Mouse (Mus musculus): ENCODE results near the gene Npcd.

Gene Npcd

DNA sequence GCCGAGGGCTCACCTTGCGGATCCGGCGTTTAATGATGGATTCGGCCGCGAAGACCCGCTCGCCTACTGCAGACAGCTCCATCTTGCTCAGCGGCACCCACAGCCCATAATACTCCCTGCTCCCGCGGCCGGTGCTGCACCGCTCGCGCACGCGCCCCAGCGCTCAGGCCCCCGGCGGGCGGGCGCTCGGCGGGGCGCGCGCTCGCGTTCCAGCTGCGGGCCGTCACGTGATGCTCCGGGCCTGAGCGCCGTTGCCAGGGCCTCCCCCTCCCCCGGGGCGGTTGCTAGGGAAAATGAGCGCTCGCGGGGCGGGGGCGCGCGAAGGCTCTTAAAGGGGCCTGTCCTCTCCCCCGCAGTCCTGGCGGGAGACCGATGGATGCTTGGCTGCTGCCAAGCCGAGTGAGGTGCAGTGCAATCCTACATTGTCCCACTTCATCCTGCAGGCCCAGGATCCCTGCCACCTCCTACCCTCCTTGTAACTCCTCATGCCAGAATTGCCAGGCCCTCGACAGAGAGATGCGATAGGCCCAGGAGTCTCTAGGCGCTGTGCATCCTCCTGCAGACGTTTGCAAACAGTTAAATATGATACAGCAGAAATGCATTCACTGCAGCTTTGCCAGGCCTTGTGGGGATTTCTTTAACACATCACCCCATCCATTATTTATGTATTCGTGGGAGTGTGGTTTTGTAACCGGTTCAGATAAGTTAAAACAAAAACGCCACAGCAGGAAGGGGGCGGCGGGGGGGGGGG, at the start of gene Npcd, which contains the start of gene Cbx6:
TSS of gene Npcd (minus strand) at position 108 of the 751 bp plus-strand sequence.
TSS of gene Cbx6 (minus strand) at position 559 of the 751 bp plus-strand sequence.
- DNase-seq = peak; percentile 98

DNA sequence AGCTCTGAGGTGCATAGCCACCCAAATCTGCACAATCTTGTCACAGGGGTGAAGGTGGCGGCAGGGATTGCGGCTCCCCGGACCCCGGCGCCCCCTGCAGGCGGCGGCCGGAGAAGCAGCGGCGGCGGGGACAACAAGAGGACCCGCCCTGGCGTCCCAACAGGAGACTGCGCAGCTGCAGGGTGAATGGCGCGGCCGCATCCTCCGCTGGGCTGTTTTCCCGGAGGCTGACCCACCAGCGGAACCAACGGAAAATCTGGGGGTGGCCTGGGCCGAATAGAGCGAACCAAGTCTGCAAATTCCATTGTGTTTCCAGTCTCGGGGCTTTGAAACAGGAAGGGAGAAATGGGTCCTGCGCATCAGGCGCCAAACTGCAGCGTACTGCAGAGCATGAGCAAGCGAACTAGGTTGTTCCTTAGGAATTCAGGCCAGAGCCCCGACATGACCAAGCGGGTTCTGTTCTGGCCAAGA, 49.4 kb upstream of the Npcd start:
- peak; percentile 92 to 93 for DNase-seq

DNA sequence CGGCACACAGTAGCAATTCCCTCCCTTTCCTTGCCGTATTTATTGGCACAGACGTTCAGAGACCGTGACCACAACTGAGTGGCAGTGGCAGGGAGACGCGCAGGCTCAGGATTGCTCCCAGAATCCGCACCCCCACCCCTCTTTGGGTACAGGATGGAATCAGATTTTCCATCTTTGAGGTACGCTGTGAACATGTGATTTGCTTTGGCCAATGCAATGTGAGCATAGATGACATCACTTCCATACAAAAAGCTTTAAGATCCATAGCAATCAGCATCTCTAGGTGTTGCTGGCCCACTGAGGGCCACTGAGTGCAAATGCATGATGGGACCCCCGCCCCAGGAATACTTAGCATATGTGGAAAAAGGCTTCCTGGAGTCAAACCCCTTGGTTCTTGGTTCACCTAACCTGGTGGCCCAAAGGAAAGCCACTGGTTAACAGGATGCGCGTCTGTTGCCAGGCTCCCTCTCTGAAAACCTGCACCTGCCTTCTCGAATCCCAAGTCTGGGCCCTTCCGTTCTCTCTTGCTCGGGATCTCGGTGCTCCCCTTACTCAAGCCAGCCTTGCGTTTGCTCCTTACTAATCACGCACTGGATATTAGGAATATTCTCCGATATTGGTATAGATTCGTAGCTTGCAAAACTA, 48.7 kb upstream of the Npcd start:
- peak in 1 of 2 experiments; percentile 38 for DNase-seq

DNA sequence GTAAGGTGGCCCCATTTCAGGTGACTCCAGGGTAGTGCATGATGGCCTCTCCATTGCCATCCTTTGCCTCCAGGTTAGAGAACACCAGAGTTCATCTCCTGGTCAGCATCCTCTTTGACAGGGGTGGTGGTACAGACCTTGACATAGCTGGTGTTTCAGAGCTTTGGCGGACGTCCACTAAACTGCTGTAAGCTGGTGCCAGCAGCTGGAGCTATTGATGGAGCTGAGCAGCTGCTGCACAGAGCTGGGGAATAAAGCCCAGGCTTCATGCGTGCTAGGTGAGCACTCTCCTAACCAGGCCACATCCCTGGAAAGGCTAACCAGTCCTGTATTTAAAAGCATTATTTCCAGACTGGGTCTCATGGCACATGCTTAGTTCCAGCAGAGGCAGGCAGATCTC, 46.4 kb upstream of the Npcd start:
- no peak for DNase-seq

DNA sequence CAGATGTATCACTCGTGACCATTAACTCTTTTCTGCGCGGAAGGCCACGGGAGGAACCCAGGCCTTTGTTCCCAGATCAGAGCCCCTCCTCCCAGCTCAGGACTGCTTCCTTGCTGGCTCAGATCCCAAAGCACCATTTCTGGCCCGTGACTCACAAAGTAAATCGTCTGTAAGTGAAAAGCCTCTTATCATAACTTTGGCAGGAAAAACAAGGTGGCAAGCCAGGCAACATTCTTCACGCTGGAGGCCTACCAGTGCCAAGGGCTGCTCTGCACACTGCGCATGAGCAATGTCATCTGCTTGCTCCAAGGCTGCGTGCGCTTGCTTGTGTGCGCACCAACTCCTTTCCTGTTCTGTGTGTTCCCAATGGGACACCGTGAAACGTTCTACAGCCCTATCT, 45.3 kb upstream of the Npcd start:
- peak; percentile 84 to 90 for DNase-seq

DNA sequence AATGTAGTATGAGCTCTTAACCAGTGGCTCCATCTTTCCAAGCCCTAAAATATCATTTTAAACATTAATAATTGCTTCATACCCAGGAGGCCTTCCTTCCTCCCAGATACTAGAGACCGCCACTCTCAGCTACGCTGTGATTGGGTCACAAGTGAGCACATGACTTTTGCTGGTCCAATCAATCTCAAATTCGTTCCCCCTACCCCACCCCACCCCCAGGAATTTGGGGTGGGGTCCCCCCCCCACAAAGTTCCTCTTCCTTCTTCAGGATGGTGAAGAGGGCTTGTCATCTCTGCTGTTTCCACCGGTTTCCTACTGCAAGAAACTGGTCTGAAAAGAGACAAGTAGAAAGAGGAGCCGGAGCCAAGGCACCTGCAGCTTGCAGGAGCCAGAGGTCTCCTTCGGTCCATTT, 44.7 kb upstream of the Npcd start:
- peak; percentile 30 to 71 for DNase-seq

DNA sequence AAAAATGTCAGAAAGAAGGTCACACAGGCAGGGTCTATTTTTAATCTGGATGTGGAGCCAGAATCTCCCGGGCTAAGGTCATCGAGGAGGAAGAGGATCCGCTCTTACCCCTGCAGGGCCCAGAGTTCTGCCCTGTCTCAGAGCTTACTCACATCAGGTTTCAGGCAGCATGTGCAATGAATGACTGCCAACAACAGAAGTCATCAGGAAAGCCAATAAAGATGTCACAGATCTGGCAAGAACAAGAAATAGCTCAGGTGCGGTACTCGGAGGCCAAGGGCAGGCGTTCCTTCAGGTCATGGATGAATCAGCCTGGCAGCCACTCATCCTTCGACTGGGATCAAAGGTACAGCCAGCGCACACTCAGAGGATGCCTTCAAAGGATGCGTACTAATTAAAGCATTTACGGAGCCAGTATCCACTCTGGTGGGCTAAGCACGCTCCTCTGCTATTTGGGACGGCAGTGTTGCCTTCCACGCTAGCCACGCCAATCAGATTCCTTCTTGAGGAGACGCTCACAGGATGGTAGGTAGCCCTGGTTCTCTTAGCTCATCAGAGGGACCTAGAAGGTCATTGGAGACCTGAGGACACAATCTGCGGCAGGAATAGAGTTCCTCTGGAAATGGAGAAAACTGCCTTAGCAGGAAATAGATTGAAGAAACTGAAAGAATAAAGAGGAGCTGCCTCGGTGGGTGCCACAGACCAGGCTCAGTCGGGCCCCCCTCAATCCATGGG, 41.4 kb upstream of the Npcd start:
- no peak for DNase-seq

DNA sequence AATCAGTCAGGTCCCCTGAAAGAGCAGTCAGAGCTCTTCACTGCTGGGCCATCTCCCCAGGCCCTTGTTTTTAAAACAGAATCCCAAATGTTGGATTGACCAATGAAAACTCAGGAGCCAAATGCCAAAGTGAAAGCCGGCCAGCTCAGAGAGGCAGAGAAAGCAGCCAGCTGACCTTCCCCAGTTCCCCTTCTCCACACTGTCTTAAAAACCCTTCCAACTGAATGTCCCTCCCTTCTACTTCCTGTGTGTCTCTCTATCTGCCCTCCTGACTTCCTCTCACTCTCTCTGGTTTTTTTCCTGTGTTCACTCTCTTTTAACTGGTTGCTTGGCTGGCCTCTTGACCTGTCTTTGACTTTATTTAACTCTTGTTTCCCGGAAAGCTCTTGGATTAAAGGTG, 40.0 kb upstream of the Npcd start:
- DNase-seq = no peak

DNA sequence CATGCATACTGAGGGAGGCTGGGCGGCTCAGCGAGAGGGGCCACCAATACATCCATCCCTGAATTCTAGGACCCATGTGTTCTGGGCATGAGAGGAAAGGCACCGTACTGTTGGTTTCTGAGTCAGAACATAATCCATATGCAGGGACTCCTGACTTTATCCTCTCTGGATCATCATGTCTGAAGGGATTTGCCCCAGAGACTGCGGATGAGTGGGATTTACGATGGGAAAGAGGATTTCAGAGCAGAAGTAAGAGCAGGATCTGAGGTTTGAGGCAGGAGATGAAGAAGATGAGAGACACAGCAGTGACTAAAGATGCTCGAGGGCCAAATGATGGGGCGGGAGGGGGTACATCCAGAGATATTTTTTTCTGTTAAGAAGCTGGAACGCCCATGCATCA, 39.5 kb upstream of the Npcd start:
- DNase-seq = no peak

DNA sequence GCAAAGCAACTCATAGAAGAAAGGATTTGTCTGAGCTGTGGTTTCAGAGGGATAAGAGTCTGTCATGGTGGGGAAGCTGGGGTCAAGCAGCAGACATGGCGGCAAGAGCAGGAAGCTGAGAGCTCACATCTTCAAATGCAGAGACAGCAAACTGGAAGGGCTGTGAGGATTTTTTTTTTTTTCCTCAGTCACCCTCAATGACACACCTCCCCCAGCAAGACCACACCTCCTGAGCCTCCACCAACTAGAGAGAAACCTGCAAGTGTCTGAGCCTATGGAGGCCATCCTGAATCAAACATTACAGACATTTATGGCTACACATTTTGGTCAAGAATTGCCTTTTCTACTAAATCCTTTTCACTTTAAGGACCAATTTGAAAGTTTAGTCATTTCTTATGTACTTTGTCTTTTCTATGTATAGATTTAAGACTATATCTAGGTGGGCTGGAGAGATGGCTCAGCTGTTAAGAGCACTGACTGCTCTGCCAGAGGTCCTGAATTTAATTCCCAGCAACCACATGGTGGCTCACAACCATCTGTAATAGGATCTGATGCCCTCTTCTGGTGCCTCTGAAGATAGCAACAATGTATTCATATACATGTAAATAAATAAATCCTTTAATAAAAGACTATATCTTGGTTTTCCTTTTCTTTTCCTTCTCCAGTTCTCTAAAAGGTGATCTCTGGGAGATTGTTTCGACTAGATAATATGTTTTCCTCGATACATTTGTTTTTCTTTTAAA, 33.4 kb upstream of the Npcd start:
- DNase-seq = no peak

DNA sequence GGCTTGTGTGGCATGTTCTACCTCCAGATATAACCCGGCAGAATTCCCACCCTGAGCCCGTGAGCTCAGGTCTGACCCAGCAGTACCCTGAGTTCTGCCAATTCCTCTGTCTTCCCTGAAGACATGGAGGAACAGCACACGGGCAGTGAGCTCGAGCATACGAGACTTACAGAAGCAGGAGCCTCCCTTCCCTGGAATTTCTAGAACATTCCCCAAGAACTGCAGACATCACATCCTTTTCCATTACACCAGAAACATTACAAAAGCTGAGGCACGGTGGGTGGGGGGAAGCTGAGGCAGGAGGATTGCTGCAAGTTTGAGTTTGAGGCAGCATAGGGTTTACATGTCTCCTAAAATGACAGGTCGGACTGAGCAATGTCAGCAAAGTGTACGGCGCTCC, 25.8 kb upstream of the Npcd start:
- DNase-seq = no peak

DNA sequence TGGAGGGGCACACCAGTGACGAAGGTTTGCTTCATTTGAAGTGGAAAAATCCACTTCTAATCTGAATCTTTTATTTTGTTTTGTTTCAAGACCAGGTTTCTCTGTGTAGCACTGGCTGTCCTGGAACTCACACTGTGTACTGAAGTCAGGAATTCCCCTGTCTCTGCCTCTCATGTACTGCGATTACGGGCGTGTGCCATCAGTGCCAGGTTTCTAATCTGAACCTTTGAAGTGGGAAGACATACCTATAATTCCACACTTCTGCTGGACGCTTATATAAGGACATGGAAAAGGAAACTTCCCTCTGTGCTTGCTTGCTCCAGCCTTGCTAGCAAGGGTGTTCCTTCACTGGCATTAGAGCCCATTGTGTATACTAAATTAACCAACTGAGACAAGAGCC, 24.9 kb upstream of the Npcd start:
- no peak for DNase-seq

DNA sequence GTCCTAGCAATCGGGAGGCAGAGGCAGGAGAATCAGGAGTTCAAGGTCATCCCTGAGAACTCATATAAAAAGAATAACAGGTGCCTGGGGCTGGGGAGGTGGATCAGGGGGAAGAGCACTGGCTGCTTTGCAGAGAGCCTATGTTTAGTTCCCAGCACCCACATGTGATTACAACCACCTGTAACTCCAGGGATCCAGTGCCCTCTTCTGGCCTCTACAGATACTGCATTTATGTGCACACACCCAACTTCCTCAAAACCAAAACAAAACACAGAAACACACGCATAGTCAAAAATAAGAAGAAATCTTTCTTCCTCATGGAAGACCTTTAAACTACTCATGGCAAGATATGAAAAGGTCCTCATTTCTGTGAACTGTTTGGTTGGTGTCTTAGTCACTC, 16.1 kb upstream of the Npcd start:
- DNase-seq = no peak

DNA sequence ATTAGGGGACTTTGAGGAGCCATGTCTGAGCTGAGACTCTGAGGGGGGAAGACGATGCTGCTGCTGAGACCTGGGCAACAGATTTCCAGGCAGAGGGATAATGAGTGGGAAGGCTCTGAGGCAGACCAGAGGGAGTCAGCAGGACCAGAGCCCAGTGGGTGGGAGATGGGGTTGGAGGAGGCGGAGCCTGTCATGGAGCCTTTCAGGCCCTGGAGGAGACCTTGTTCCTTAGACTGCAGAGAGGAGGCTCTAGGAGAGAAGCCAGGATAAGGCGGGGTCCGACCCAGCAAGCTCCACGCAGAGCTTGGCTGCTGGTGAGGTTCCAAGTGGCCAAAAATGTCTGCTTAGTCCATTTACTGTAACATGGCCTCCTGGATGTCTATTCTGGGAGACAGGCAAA, 13.1 kb upstream of the Npcd start:
- DNase-seq = no peak

DNA sequence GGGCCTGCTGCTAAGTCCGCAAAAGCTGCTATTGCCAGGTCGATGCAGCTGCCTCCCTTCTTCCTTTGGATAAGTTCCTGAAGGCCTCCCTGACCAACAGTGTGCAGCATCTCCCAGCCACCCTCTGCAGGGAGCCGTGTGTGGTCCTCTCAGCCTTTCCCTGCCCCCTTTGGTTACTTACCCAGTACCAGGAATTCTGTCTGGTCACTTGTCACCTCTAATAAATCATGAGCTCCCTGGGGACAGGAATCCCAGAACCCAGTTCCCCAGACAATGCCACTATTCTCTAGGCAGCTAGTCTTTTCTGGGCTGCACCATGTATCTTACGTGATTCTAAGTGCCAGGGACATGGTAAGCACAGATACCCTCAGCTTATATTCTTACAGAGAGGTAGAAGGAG, 11.9 kb upstream of the Npcd start:
- no peak for DNase-seq

DNA sequence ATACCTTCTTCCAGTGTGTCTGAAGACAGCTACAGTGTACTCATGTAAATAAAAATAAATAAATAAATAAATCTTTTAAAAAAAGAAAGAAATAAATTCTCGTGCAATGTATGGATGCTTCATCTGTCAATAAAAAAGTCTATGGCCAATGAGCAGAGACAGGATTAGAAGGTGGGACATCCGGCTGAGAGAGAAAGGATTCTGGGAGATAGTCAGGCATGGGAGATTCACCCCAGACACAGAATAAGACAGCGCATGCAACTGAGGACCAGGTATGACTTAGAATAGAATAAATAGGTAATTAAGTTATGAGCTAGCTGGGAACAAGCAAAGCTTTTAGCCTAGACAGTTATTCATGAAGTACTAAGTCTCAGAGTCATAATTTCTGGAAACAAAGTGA, 8.9 kb upstream of the Npcd start:
- no peak for DNase-seq

DNA sequence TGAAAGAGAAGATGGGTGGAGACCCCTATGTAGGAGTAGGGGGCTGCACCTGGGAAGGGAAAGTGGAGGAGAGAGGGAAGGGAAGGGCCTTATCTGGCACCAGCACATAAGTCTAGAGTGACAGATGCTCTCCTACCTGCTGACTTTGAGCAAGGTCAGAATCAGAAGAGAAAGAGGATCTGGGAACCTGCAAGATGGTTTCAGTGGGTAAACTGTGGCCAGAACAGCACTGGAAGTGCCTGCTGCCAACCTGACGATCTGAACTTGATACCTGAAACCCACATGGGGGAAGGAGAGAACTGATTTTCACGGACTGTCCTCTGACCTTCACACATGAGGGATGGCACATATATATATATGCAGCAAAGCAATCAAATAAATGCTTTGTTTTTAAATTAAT, 6.2 kb upstream of the Npcd start:
- DNase-seq = no peak

DNA sequence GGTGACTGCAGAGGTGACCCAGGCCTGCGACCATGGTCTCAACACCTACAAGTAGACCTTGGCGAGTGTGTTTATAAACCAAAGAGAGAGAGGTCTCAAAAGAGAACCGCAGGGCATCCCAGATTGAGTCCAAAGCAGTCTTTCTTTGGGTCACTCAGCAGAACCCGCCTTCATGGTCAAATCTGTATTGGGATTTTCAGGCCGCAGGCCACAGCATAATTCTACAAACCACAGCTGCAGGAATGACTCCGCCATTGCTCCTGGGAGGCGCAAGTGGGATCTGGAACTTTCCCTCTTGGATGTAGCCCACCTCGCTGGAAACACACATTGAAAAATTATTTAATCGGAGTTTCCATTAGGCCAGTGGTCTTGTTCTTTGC, 834 bp upstream of the Npcd start:
- no peak for DNase-seq

DNA sequence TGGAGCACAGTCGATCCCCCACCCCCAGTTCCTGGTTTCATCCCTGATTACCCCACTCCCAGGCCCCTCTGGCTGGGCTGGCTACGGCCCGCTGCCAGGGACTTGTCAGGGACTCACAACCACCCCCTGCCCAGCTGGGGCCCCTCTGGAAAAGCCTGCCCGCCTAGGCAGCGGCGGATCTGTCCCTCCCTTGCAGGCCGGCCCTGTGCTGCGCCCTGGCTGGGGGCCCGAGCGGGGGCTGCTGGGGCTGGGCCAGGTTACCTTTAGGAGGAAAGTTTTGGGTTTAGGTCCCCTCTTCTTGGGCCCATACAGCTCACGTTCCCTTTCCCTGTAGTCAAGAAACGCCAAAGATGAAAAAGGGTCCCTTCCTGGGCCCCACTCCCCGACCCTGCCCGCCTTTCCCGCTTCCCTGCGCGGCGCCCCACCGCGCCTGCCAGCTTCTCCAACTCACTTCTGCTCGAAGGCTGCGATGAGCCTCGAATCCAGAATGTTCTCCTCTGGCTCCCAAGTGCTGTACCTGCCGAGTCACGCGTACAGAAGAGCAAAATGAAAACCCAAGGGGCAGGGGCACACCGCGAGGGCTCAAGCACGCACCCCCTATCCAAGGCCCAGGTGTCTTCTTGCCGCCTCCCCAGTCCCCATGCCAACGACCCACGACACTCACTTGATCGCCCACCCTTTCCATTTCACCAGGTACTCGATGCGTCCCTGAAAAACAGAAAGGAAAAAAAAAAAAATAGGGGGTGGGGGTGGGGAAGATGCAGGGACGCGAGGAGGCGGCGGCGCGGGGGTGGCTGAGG, 586 bp downstream of the Npcd start:
- peak in 1 of 2 experiments; percentile 45 for DNase-seq

DNA sequence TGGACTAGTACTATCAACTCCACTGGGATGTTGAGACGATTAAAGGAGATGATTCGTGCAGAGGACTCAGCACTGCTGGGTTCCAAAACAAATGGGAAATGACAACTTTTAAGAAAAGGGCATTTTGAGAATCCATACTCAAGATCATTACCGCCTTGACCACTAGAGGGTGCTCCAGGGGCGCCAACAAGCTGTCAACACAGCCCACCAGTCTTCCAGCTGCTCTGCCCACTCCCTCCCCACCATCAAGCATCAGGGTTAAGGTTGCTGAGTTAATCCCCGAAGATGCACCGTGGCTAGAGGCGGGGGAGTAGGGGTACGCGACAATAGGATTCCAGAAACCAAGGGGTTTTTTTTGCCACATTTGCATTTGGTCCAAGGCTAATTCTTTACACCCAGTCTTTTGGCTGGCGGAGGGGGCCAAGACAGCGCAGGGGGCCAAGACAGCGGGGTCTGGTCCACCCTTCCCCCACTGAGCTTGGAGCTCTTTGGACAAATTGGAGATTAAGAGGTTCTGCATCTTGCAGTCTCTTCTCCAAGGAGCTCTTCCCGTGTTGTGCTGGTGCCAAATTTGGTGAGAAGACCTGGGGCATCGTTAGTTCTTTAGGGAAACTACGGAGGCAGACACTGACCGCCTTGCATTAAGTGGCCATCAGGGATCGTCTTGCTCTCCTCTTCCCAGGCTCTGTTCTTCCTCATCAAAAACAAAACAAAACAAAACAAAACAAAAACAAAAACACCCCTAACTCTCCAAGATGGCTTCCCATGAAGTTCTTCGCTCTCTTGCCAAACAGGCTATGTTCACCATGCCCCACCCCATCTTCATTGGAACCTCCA, 1.8 kb downstream of the Npcd start:
- DNase-seq = peak; percentile 70 to 89

DNA sequence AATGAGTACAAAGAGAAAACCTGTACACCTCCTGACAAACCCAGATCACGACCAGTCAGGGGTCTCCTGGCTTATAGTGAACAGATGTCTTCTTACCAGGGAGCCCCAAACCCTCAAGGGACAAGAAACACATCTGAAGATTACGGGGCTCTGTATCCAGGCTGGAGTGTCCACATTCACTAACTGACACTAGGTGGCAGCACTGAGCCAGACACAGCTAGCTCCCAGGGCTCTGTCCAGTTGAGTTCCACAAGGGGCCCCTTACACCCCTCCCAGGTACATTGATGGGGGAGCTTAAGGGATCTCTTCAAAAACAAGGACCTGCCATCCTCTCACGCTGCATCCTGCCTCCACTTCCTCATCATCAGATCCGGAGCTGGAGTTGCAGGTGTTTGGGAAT, 3.6 kb downstream of the Npcd start:
- DNase-seq = peak; percentile 79 to 88
